In genomic region chr1:18359951-18360731, GRCm38 (mm10) we compare ENCODE assay signal across 11 mouse cellular contexts.
A peak's percentile ranks its signal among the peaks of the same experiment; 100 is the strongest.
DNase-seq lines count a peak whose midpoint lies in the region; ATAC-seq and TF ChIP-seq lines count a peak whose summit lies in the region.
"Had no signal": no experiment of that assay in that cellular context is flagged by ENCODE, and none has a peak within 500 bp of the region (broad histone marks: within the 10 kb centered on the region; RNA-seq: fewer than 3 reads in every experiment).

No protein-coding gene starts in this region.

- intact Hi-C loops in gastrocnemius, adult 2 months (cut with DNase I): no loop called here
- intact Hi-C loops in gastrocnemius, postnatal 36 days (cut with DNase I): no loop called here

- 59% methylated on average over 9 of the region's 9 CpGs for WGBS in lung, postnatal 0 days
- 69% methylated on average over 9 of the region's 9 CpGs for WGBS in midbrain, postnatal 0 days

- no peaks in the 10 kb centered on the region for H3K9me3 ChIP-seq in lung, postnatal 0 days (ENCODE audit: low read length)
- H3K9me3 ChIP-seq in midbrain, postnatal 0 days (ENCODE audit: low read length): no peaks in the 10 kb centered on the region
- H3K9me3 ChIP-seq: liver, embryonic 13.5 days had no signal

- no peak overlapping the region for H3K9ac ChIP-seq in lung, postnatal 0 days (replicated peaks; ENCODE audit: low read depth)
- H3K9ac ChIP-seq in midbrain, postnatal 0 days (replicated peaks; ENCODE audit: low read length, poor library complexity, severe bottlenecking): no peak overlapping the region
- H3K9ac ChIP-seq: liver, embryonic 13.5 days had no signal

- no peak for TF ChIP-seq EP300 in lung, postnatal 0 days (IDR thresholded peaks at IDR 0.05)

- peak; percentile 20; the same call in 1 of the 2 replicates for TF ChIP-seq CTCF in gastrocnemius, adult 2 months (IDR thresholded peaks at IDR 0.05)
- peak; percentile 33 for TF ChIP-seq CTCF in lung, postnatal 0 days (IDR thresholded peaks at IDR 0.05)
- peak; percentile 75 for TF ChIP-seq CTCF in midbrain, postnatal 0 days (IDR thresholded peaks at IDR 0.05)

- H3K4me2 ChIP-seq in lung, postnatal 0 days (replicated peaks; ENCODE audit: low read depth, low read length): no peak overlapping the region
- no peak overlapping the region for H3K4me2 ChIP-seq in midbrain, postnatal 0 days (ENCODE audit: low read depth, low read length, poor library complexity, severe bottlenecking)
- H3K4me2 ChIP-seq: liver, embryonic 13.5 days had no signal

- no peaks in the 10 kb centered on the region for H3K36me3 ChIP-seq in lung, postnatal 0 days (ENCODE audit: insufficient read depth, low read length)
- no peaks in the 10 kb centered on the region for H3K36me3 ChIP-seq in midbrain, postnatal 0 days (ENCODE audit: insufficient read depth, low read length)
- H3K36me3 ChIP-seq: liver, embryonic 13.5 days had no signal

- no peak overlapping the region for H3K4me3 ChIP-seq in gastrocnemius, adult 2 months
- no peak overlapping the region for H3K4me3 ChIP-seq in lung, postnatal 0 days (ENCODE audit: low read depth, low read length)
- no peak overlapping the region for H3K4me3 ChIP-seq in midbrain, postnatal 0 days (ENCODE audit: low read depth, low read length)
- H3K4me3 ChIP-seq: liver, embryonic 13.5 days had no signal

- H3K27me3 ChIP-seq in lung, postnatal 0 days (replicated peaks; ENCODE audit: insufficient read depth, low read length): no peaks in the 10 kb centered on the region
- H3K27me3 ChIP-seq in midbrain, postnatal 0 days (ENCODE audit: insufficient read depth, low read length): no peaks in the 10 kb centered on the region
- H3K27me3 ChIP-seq: liver, embryonic 13.5 days had no signal

- no peak for ATAC-seq in lung, postnatal 0 days
- no peak for ATAC-seq in midbrain, postnatal 0 days (ENCODE audit: low FRiP score)

- no peak overlapping the region for H3K27ac ChIP-seq in gastrocnemius, adult 2 months
- H3K27ac ChIP-seq in lung, postnatal 0 days (ENCODE audit: low read length): no peak overlapping the region
- no peak overlapping the region for H3K27ac ChIP-seq in midbrain, postnatal 0 days (ENCODE audit: low read depth, low read length)
- H3K27ac ChIP-seq: liver, embryonic 13.5 days had no signal

- DNase-seq in gastrocnemius, adult 2 months: no peak
- no peak for DNase-seq in gastrocnemius, postnatal 36 days
- peak; percentile 33 for DNase-seq in lung, postnatal 0 days (ENCODE audit: low spot score)
- DNase-seq in lung, postnatal 14 days: no peak
- DNase-seq in R1 (ENCODE audit: low read depth, low spot score): peak; percentile 22
- peak; percentile 67 for DNase-seq in midbrain, postnatal 0 days (ENCODE audit: low spot score)
- no peak for DNase-seq in adrenal gland, adult (ENCODE audit: inconsistent age in 2 of 2, low spot score in 1 of 2)
- DNase-seq in lung, adult 18-20 months: no peak
- DNase-seq: liver, embryonic 13.5 days; spleen, adult 18-20 months; thymus, postnatal 25 days had no signal

- H3K4me1 ChIP-seq in lung, postnatal 0 days (ENCODE audit: insufficient read depth, low read depth, low read length): no peaks in the 10 kb centered on the region
- H3K4me1 ChIP-seq in midbrain, postnatal 0 days (ENCODE audit: insufficient read depth, low read length): no peaks in the 10 kb centered on the region
- H3K4me1 ChIP-seq: liver, embryonic 13.5 days had no signal

Comparison
In these comparisons a context has a peak if more than half of its experiments do, and no peak if none do; other contexts are left out.
1. DNase-seq: peak in lung, postnatal 0 days (single experiment), R1 (single experiment) and midbrain, postnatal 0 days (single experiment); none in gastrocnemius, adult 2 months (single experiment), gastrocnemius, postnatal 36 days (0 of 2), lung, postnatal 14 days (single experiment), adrenal gland, adult (0 of 2) and lung, adult 18-20 months (0 of 2).
2. CTCF ChIP-seq: peak in every context shown above with its lines; median percentile 75 in midbrain, postnatal 0 days; 33 in lung, postnatal 0 days; 20 in gastrocnemius, adult 2 months.